Mouse (Mus musculus) 3T3-L1 (cell line): Measurements from ENCODE around the gene Zfp574.

Source experiments
- DNase-seq: peaks from one replicate; pipeline ENCODE4 v3.0.0-alpha.2; 2015; ENCODE audit warnings: low read depth, low spot score

The Zfp574 gene

DNA sequence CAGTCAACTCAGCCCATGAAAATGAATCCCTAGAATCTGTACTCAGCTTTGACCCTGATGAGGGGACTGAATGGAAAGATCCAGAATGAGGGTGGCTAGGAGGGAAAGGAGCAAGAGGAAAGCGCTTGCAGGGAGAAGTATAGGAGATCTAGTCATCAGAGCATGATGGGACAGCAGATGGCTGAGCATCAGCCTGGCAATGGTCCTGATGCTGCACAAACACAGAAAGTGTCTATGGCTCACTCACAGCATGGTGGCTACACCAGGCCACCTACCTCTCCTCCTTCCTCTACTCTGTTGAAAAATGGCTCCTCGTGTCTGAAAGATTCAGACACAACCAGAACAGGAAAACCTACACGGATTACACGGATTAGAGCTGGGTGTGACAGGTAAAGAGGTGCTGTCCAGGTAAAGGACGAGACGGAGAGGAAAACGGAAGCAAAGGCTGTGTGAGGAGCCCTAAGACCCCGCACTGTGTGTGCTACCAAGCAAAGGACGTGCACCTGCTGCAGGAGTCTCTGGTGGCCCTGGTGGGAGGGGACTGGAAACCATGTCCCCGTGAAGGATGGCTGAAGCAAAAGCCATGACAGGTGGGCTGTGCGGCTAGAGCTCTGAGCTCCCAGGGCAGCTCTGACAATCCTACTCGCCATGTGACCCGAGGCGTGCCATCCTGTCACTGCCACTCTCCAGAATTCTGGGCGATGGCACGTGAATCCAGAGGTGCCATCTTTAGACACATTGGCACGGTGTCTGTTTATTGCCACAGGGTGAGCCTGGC lies 40.0 kb downstream of the Zfp574 start:
- DNase-seq: no peak

DNA sequence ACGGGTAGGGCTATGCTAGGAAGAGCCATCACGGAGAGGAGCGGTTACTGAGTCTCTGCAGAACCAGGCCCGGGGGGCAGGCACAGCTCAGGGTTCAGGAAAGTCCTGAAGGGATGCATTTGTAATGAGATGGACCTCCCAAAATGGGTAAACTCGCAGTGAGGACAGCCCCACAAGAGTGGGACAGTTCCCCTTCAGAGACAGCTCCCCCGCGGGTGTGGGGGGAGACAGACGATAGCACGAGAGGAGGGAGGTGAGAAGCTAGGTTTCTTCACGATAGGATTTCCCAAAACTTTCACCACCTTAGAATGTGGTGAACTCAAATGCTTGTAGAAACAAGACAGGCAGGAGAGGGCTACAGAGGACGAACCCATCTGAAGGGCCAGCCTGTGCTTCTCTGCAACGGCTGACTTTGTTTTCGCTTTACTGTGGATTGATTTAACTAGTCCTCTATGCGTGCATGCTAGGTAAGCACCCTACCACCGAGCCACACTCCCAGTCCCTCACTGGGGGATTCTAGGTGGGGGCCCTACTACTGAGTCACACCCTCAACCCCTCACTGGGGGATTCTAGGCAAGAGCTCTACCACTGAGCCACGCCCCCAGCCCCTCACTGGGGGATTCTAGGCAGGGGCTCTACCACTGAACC lies 40.7 kb downstream of the Zfp574 start:
- no peak for DNase-seq

DNA sequence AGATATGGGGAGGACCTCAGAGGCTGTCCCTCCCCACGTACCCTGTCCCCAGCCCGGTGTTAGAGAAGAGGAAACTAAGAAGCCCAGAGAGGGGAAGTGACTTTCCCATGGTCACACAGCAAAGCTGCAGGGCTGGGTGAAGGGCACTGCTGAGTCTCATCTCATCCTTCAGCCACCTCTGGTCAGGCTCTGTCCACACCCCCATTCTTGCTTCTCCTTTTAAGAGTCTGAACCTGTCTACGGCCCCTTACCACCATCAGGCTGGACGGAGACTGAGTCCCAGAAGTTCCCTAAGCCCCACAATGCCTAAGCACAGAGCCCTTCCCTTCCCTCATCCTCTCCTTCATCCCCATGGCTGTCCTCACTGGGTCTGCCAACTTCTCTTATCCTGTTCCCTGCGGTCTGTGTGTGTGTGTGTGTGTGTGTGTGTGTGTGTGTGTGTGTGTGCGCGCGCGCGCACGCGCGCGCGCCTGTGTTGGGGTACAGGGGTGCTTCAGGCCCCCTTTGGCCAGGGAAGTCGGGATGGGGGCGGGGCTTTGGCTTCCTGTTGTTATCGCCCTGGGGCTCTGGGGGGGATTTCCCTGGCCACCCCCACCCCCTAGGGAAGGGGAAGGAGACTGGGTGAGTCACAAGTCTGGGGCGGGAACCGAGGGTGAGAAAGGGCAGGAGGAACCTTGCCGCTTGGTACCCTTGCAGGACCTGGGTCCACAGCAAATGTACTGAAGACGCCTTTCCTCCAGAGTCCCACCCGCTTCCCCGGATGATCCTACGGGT lies 47.9 kb downstream of the Zfp574 start:
- DNase-seq: no peak

DNA sequence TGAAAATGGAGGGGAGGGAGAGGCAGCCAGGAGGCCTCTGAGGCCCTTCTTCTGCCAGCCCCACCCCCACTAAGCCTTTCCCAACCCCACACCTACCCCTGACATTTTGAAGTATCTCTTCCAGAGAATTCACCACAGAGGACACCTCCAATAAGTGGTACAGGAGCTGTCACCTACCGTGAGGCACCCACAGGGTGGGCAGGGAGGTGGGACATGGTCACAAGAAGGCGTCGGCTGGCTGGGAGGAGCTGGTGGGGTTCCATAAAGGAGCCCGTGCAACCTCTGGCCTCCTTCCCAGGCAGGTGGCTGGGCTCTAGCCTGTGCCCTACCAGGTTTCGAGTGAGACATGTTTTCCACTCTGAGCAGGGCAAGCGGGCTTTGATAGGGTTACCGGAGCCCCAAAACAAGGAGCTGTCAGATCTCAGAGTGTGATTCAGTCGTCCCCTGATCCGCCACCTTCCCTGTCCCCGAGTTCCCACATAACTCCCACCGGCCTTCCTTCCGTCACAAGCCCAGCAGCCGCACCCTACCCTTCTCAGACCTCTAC lies 48.9 kb downstream of the Zfp574 start:
- no peak for DNase-seq

- no peak for DNase-seq
Measured at GRCm38 (mm10) chr7:25125716-25126281, 53.4 kb downstream of the Zfp574 start.

DNA sequence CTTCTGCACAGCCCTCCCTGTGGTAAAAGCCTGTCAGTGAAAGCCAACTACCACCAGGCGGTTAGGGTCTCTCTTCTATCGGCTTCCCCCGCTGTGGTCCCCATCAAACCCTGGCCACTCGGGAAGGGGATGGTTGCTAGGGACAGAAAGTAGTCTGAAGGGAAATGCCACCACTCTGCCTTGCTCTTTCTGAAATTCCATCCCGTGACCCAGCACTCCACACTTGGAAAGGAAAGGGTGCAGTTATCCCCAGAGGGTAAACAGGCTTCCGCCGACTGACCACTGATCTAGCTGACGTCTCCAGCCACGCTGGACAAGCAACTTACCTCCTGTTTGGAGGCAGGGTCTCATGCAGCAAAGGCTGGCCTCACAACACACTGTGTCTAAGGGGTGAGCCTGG lies 55.6 kb downstream of the Zfp574 start:
- no peak for DNase-seq

GRCm38 (mm10) chr7:25129390-25129979 lies 57.1 kb downstream of the Zfp574 start:
- DNase-seq: no peak

DNA sequence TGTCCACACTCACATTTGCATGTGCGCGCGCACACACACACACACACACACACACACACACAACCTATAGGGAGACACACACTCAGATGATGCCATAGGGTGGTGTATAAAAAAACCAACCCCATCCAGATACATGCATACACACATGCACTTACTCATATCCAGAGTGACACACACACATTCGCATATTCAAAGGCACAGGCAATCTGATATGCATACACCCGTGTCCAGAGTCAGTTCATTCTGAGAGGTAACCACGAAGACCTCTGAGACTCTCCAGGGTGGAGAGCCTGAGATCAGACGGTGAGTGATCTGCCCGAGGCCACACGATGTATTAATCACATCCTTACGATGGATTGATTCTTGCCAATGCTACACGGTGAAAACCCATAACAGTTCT lies 58.2 kb downstream of the Zfp574 start:
- DNase-seq: no peak

DNA sequence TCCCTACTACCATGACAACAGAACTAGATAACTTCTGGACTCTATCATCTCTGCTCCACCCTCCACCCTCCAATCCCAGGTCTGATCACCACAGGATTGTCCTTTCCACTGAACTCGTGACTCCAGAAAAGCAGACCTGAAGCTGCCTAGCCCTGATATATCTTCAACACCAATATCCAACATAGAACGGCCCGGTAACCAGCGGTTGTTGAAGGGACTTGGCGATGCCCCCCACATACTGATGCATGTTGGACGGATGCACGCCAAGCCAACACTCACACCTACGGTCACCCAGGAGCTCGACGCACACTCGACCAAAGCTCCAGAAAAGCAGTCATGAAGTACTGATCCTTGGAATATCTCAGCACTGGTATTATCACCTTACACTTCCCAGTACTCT lies 58.9 kb downstream of the Zfp574 start:
- no peak for DNase-seq

- DNase-seq: no peak
Measured at GRCm38 (mm10) chr7:25132318-25132960, 60.1 kb downstream of the Zfp574 start.
